Mouse (Mus musculus) testis, adult 2 months (tissue): ENCODE results near the gene Diexf.

ENCODE experiments used
- CTCF ChIP-seq: fragments of 200-500 bp; IDR thresholded peaks from 2 replicates; pipeline ENCODE4 v1.5.1; 2012; ENCODE audit warnings: low read depth, mild to moderate bottlenecking, inconsistent platforms, low read length, moderate library complexity; ENCODE audit not compliant: control insufficient read depth, insufficient read depth, insufficient replicate concordance
- POLR2A ChIP-seq: fragments of 200-500 bp; IDR thresholded peaks from 2 replicates; pipeline ENCODE4 v1.6.1; 2012; ENCODE audit warnings: low read depth, mild to moderate bottlenecking, inconsistent platforms, low read length, moderate library complexity; ENCODE audit not compliant: control insufficient read depth

DNA sequence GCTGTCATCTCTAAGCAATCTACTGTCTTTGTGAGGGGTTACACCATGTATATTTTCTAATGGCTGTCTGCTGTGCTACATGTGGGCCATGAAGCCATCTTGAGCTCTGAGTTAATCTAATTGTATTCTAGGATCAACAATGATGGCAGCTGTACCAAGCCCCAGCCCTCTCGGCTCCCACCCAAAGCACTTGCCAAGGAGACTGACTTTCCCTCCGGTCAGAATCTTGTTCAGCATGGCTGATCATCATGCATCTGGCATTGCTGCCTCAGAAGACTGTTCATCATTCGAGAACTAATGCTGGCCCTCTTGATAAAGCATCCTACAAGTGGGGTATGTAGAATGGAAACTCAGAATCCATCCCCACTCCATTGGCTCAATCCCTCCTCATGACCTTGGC lies 31.1 kb downstream of the Diexf start:
- TF ChIP-seq POLR2A (no peak), CTCF (no peak)
